Mouse (Mus musculus): ENCODE results near the gene Acp4. TPM values are rescaled to one million over a fixed set of nuclear protein-coding genes. Genes with fewer than 3 reads are reported as not detected.

Gene Acp4
- polyA plus RNA-seq, 1 experiment from 2014 or later = not detected

DNA sequence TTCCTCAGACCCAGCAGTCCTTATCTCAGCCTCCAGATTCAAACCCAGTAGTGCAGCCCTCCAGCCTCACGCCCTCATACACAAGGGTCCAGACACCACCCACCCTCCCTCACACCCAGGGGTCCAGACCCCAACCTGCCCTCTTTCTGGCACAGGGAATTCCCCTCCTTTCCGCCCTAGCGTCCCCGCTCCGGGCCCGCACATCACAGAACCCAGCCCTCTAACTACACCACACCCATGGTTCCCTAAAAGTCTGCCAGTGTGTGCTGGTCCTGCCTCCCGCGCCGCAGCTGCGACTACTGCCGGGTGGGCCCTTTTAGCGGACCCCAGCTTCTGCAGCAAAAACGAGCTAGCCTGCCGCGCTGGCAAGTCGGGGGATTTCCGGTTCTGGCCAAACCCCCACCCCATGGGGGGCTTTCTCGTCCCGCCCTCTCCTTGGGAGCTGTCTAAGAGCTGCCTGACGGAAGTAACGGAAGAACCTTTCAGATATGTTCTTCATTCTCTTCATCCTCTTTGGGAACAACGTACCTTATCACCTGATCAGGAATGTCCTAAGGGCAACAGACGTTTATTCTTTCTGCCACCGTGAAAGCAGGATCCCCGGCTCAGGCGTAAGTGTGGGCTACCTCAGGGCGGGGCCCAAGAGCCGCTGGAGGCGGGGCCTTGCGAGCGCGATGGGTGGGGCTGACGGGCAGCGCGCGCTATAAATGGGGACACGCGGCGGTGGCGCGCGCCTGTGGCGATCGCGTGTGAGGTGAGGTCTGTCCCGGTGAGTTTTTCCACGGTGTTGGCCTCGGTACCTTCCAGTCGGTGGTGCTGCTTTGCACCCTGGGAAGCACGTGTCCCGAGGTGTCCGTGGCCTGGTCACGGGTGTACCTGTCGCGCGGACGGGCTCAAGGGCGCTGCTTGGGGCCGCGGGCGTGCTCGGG lies 10.9 kb downstream of the Acp4 start, which contains the start of the genes 1700028J19Rik and 2410002F23Rik:
Gene 1700028J19Rik, minus strand, starts transcription at position 641 of the 929 bp plus-strand sequence.
Gene 2410002F23Rik, plus strand, starts transcription at position 668 of the 929 bp plus-strand sequence.
- Histone ChIP-seq H3K4me2 (ENCODE audit: low read length) (peak within 1 kb of the TSS; percentile 56), H3K36me3 (ENCODE audit: insufficient read depth, low read length) (peaks cover 17% of the 10 kb centered on the region), H3K27me3 (ENCODE audit: insufficient read depth, low read length) (no peaks in the 10 kb centered on the region), H3K4me3 (replicated peaks; ENCODE audit: low read depth, low read length) (peak within 1 kb of the TSS; percentile 90), H3K4me1 (replicated peaks; ENCODE audit: insufficient read depth, low read length) (peaks cover 12% of the 10 kb centered on the region), H3K9me3 (replicated peaks; ENCODE audit: low read length) (no peaks in the 10 kb centered on the region), H3K27ac (peak within 1 kb of the TSS; percentile 97), H3K9ac (ENCODE audit: low read depth, low read length) (peak within 1 kb of the TSS; percentile 97)
- WGBS = 1% methylated on average over 62 of the region's 62 CpGs
- ATAC-seq (replicated peaks; ENCODE audit: low FRiP score, low read depth) (peak; percentile 88), DNase-seq (ENCODE audit: low spot score) (peak; percentile 96)
- TF ChIP-seq CTCF (IDR thresholded peaks at IDR 0.05; ENCODE audit: low read depth) = no peak

DNA sequence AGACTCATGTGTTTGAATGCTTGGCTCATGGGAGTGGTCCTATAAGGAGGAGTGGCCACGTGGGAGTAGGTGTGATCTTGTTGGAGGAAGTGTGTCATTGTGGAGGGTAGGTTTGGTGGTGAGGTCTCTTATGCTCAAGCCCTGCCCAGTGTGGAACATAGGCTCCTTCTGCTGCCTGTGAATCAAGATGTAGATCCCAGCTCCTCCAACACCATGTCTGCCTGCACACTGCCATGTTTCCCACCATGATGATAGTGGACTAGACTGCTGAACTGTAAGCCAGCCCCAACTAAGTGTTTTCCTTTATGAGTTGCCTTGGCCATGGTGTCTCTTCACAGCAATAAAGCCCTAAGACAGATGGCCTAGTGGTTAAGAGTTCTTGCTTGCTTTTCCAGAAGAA lies 13.1 kb downstream of the Acp4 start:
- Histone ChIP-seq H3K4me2 (ENCODE audit: low read length) (no peak overlapping the region), H3K4me1 (replicated peaks; ENCODE audit: insufficient read depth, low read length) (peaks cover 12% of the 10 kb centered on the region), H3K9ac (ENCODE audit: low read depth, low read length) (no peak overlapping the region), H3K4me3 (replicated peaks; ENCODE audit: low read depth, low read length) (no peak overlapping the region), H3K27ac (no peak overlapping the region), H3K27me3 (ENCODE audit: insufficient read depth, low read length) (no peaks in the 10 kb centered on the region), H3K9me3 (replicated peaks; ENCODE audit: low read length) (no peaks in the 10 kb centered on the region), H3K36me3 (ENCODE audit: insufficient read depth, low read length) (peaks cover 4% of the 10 kb centered on the region)
- WGBS = 45% methylated on average over 1 of the region's 1 CpGs
- ATAC-seq (replicated peaks; ENCODE audit: low FRiP score, low read depth) (no peak), DNase-seq (ENCODE audit: low spot score) (no peak)
- no peak for TF ChIP-seq CTCF (IDR thresholded peaks at IDR 0.05; ENCODE audit: low read depth)

DNA sequence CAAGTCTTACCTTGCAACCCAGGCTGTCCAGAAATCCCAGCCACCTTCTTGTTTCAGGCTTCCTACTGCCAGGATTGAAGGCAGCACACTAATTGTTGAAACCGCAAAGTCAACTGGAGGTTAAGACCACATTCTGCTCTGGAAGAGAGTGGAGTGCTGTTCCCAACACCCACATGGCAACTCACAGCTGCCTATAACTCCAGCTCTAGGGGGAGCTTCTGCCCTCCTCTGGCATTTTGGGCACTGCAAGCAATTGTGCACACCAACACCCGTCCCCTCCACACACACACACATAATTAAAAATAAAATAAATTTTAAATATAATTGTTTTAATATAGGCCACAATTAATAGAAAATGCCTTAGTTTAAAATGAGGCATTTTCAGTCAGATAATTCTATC lies 16.0 kb downstream of the Acp4 start:
- H3K27me3 ChIP-seq (ENCODE audit: insufficient read depth, low read length) = no peaks in the 10 kb centered on the region
- no peak overlapping the region for H3K4me2 ChIP-seq (ENCODE audit: low read length)
- TF ChIP-seq CTCF (IDR thresholded peaks at IDR 0.05; ENCODE audit: low read depth) = peak; percentile 36; the same call in 1 of the 2 replicates
- 56% methylated on average over 2 of the region's 2 CpGs for WGBS
- no peak overlapping the region for H3K4me3 ChIP-seq (replicated peaks; ENCODE audit: low read depth, low read length)
- no peak overlapping the region for H3K27ac ChIP-seq
- H3K9me3 ChIP-seq (replicated peaks; ENCODE audit: low read length) = no peaks in the 10 kb centered on the region
- ATAC-seq (replicated peaks; ENCODE audit: low FRiP score, low read depth) (no peak), DNase-seq (ENCODE audit: low spot score) (peak; percentile 16)
- H3K9ac ChIP-seq (ENCODE audit: low read depth, low read length) = no peak overlapping the region
- H3K4me1 ChIP-seq (replicated peaks; ENCODE audit: insufficient read depth, low read length) = peaks cover 6% of the 10 kb centered on the region; the same call in 1 of the 2 replicates
- H3K36me3 ChIP-seq (ENCODE audit: insufficient read depth, low read length) = no peaks in the 10 kb centered on the region

DNA sequence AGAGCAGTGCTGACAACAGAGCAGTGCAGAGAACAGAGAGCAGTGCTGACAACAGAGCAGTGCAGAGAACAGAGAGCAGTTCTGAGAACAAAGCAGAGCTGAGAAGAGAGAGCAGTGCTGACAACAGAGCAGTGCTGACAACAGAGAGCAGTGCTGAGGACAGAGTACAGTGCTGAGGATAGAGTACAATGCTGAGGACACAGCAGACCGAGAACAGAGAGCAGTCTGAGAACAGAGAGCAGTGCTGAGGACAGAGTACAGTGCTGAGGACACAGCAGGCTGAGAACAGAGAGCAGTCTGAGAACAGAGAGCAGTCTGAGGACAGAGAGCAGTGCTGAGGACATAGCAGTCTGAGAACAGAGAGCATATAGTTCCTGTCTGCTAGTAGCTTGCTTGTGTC lies 16.5 kb downstream of the Acp4 start:
- Histone ChIP-seq H3K36me3 (ENCODE audit: insufficient read depth, low read length) (no peaks in the 10 kb centered on the region), H3K27me3 (ENCODE audit: insufficient read depth, low read length) (no peaks in the 10 kb centered on the region), H3K9ac (ENCODE audit: low read depth, low read length) (no peak overlapping the region), H3K27ac (no peak overlapping the region), H3K4me3 (replicated peaks; ENCODE audit: low read depth, low read length) (no peak overlapping the region), H3K4me1 (replicated peaks; ENCODE audit: insufficient read depth, low read length) (peaks cover 6% of the 10 kb centered on the region; the same call in 1 of the 2 replicates), H3K4me2 (ENCODE audit: low read length) (no peak overlapping the region), H3K9me3 (replicated peaks; ENCODE audit: low read length) (no peaks in the 10 kb centered on the region)
- no peak for ATAC-seq (replicated peaks; ENCODE audit: low FRiP score, low read depth)
- 41% methylated on average over 1 of the region's 1 CpGs for WGBS
- no peak for TF ChIP-seq CTCF (IDR thresholded peaks at IDR 0.05; ENCODE audit: low read depth)
- no peak for DNase-seq (ENCODE audit: low spot score)

- no peaks in the 10 kb centered on the region for H3K9me3 ChIP-seq (replicated peaks; ENCODE audit: low read length)
- WGBS = 63% methylated on average over 2 of the region's 2 CpGs
- no peak for TF ChIP-seq CTCF (IDR thresholded peaks at IDR 0.05; ENCODE audit: low read depth)
These were observed 17.3 kb downstream of the Acp4 start for GRCm38 (mm10) chr7:44239913-44240312.

DNA sequence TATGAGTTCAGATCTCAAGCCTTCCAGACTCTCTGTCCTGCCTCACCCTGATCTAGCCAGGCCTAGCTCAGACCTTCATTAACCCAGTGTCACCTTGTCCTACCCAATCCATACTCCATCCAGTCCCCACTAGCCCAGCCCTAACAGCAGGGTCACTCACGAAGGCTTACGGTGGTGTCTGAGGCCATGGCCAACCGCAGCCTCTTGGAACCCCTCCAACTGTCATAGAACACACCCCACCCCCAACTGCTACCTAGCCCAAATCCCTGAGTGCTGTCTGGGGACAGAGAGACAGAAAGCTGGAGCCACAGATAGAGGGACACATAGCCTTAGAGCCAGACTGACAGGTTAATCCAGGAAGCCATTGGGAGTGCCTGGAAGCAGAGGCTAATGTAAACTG lies 21.3 kb downstream of the Acp4 start, which contains the start of gene Gm36864:
Gene Gm36864, plus strand, starts transcription at position 269 of the 400 bp plus-strand sequence.
- TF ChIP-seq CTCF (IDR thresholded peaks at IDR 0.05; ENCODE audit: low read depth) = no peak
- DNase-seq (ENCODE audit: low spot score) (no peak), ATAC-seq (replicated peaks; ENCODE audit: low FRiP score, low read depth) (no peak)
- H3K4me3 ChIP-seq (replicated peaks; ENCODE audit: low read depth, low read length) = no peak within 1 kb of the TSS
- H3K27ac ChIP-seq = no peak within 1 kb of the TSS
- H3K36me3 ChIP-seq (ENCODE audit: insufficient read depth, low read length) = no peaks in the 10 kb centered on the region
- H3K9me3 ChIP-seq (replicated peaks; ENCODE audit: low read length) = no peaks in the 10 kb centered on the region
- H3K9ac ChIP-seq (ENCODE audit: low read depth, low read length) = no peak within 1 kb of the TSS
- no peaks in the 10 kb centered on the region for H3K4me1 ChIP-seq (replicated peaks; ENCODE audit: insufficient read depth, low read length)
- no peaks in the 10 kb centered on the region for H3K27me3 ChIP-seq (ENCODE audit: insufficient read depth, low read length)
- 67% methylated on average over 3 of the region's 3 CpGs for WGBS
- no peak within 1 kb of the TSS for H3K4me2 ChIP-seq (ENCODE audit: low read length)

More at GRCm38 (mm10) chr7:44239913-44240312, 17.3 kb downstream of the Acp4 start:
- H3K4me2 ChIP-seq (ENCODE audit: low read length) = no peak overlapping the region
- no peaks in the 10 kb centered on the region for H3K36me3 ChIP-seq (ENCODE audit: insufficient read depth, low read length)
- H3K4me1 ChIP-seq (replicated peaks; ENCODE audit: insufficient read depth, low read length) = no peaks in the 10 kb centered on the region
- no peak overlapping the region for H3K27ac ChIP-seq
- DNase-seq (ENCODE audit: low spot score) (no peak), ATAC-seq (replicated peaks; ENCODE audit: low FRiP score, low read depth) (no peak)
- H3K9ac ChIP-seq (ENCODE audit: low read depth, low read length) = no peak overlapping the region
- H3K4me3 ChIP-seq (replicated peaks; ENCODE audit: low read depth, low read length) = no peak overlapping the region
- no peaks in the 10 kb centered on the region for H3K27me3 ChIP-seq (ENCODE audit: insufficient read depth, low read length)
